Mouse (Mus musculus): ENCODE measurements around the gene Cdr2. TPM values are rescaled to one million over a fixed set of nuclear protein-coding genes. Genes with fewer than 3 reads are reported as not detected.
"Not testable (repeated sequence)": the region's sequence is repeated elsewhere in the genome, so short reads cannot be mapped to it uniquely, and the experiment has no call there.

Gene Cdr2
- 1 to 10 TPM; 2.2 to 5.4 TPM for total RNA-seq (2021)
- long read RNA-seq, experiment 1, partial matches to known transcripts = 0 of 5 reads
- long read RNA-seq, experiment 1, other reads (novel, unspliced or antisense) = 1 of 5 reads
- long read RNA-seq, experiment 2, partial matches to known transcripts = 0 of 1 reads
- long read RNA-seq, experiment 2, other reads (novel, unspliced or antisense) = 0 of 1 reads

DNA sequence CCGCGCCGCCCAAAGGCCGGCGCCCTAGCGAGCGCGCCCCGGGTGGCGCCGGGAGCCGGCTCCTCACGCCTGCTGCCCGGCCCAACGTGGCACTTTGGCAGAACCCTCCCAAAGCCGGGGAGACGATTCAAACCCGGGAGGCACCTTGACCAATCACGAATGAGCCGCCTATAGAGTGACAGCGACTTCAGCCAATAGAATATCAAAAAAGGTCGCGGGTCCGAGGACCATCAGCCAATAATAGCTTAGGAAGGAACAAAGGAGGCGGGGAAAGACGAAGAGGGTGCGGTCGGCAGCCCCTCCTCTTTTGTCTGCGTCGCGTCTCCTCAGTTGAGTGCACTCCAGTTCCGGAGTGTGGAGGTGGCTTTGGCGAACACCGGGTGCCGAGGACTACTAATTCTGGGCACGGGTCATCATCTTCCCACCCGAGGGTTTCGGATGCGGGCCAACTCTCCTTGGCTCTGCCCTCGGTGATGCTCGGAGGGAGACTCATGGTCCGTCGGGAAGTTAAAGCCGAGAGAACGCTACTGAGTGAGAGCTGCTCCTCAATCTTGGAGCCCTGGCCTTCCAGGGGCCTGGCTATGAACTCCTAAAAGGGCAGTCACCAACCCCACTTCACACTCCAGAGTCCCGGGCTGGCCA is at the start of gene Cdr2, which contains the start of gene Mfsd13b:
TSS of gene Cdr2 (minus strand) at position 113 of the 642 bp plus-strand sequence.
TSS of gene Mfsd13b (plus strand) at position 310 of the 642 bp plus-strand sequence.
- DNase-seq = peak; percentile 94
- intact Hi-C loops (cut with DNase I) = loop anchor here (2.0 kb wide), 1 partner anchor 52 kb away; the partner anchor contains the start of gene Mettl9
- H3K4me3 ChIP-seq = peak within 1 kb of the TSS; percentile 93
- peak within 1 kb of the TSS; percentile 92 for H3K27ac ChIP-seq
- no peak for TF ChIP-seq CTCF (IDR thresholded peaks at IDR 0.05)

GRCm38 (mm10) chr7:121029947-121030346 is 47.8 kb upstream of the Cdr2 start:
- DNase-seq = not testable (repeated sequence)

GRCm38 (mm10) chr7:121026300-121026699 is 44.2 kb upstream of the Cdr2 start:
- no peak for TF ChIP-seq CTCF (IDR thresholded peaks at IDR 0.05)
- no peak overlapping the region for H3K4me3 ChIP-seq
- H3K27ac ChIP-seq = no peak overlapping the region
- intact Hi-C loops (cut with DNase I) = no loop called here
- no peak for DNase-seq

More at GRCm38 (mm10) chr7:121029947-121030346, 47.8 kb upstream of the Cdr2 start:
- not testable (repeated sequence) for H3K27ac ChIP-seq, H3K4me3 ChIP-seq
- intact Hi-C loops (cut with DNase I) = loop anchor here (5.0 to 10.0 kb wide), 2 partner anchors 193 to 375 kb away; no protein-coding TSS in a partner anchor

DNA sequence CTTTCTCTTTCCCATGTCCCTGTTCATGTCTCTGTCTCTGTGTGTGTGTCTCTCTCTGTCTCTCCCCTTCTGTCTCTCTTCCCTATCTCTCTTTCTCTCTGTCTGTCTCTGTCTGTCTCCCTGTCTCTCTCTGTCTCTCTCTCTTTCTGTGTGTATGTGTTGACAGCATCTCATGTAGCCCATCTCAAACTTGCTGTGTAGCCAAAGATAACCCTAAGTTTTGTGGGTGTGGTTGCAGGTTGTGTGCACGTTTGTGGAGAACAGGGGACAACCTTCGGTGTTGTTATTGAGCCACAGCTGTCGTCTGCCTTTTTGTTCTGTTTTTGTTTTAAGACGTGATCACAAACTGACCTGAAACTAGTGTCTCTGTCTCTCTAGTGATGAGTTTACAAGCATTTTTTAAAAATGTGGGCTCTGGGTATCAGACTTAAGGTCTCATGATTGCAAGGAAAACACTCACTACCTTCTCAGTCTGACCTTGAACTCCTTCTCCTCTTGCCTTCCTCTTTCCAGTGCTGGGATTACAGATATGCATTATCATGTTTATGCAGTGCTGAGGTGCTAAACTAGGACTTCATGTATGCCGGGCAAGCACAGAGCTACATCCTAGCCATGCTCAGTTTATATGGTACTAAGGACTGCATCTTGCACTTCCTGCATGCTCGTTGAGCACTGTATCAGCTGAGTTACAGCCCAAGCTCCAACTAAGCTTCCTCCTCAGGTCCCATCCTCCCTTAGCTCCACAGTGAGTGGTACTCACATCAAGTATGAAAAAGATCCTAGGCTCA is 43.3 kb upstream of the Cdr2 start:
- TF ChIP-seq CTCF (IDR thresholded peaks at IDR 0.05) = no peak
- intact Hi-C loops (cut with DNase I) = no loop called here
- Histone ChIP-seq H3K4me3 (no peak overlapping the region), H3K27ac (no peak overlapping the region)
- no peak for DNase-seq

DNA sequence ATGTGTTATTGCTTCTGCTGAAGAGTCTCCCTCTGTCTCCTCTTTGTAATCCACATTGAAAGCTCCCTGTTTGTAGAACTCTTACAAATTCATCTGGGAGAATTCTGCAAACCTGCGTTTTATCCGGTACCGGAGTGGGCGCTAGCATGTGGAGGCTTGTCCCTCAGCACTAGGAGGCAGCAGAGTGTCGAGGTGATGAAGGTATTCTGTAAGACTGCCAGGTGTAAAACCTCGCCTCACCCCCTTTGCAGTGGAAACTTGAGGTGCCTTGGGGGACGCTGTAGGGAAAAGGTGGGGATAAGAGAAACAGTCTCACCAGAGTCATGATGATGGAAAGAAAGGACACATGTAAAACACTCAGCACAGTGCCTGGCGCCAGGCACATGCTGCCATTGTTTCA is 38.2 kb upstream of the Cdr2 start:
- Histone ChIP-seq H3K4me3 (no peak overlapping the region), H3K27ac (no peak overlapping the region)
- DNase-seq = no peak
- intact Hi-C loops (cut with DNase I) = no loop called here
- peak; percentile 31 for TF ChIP-seq CTCF (IDR thresholded peaks at IDR 0.05)

GRCm38 (mm10) chr7:121018778-121019177 is 36.7 kb upstream of the Cdr2 start:
- no peak for TF ChIP-seq CTCF (IDR thresholded peaks at IDR 0.05)
- Histone ChIP-seq H3K4me3 (no peak overlapping the region), H3K27ac (no peak overlapping the region)
- intact Hi-C loops (cut with DNase I) = no loop called here
- DNase-seq = no peak

GRCm38 (mm10) chr7:121014486-121014885 is 32.4 kb upstream of the Cdr2 start:
- Histone ChIP-seq H3K4me3 (no peak overlapping the region), H3K27ac (no peak overlapping the region)
- no peak for DNase-seq
- intact Hi-C loops (cut with DNase I) = no loop called here
- no peak for TF ChIP-seq CTCF (IDR thresholded peaks at IDR 0.05)

DNA sequence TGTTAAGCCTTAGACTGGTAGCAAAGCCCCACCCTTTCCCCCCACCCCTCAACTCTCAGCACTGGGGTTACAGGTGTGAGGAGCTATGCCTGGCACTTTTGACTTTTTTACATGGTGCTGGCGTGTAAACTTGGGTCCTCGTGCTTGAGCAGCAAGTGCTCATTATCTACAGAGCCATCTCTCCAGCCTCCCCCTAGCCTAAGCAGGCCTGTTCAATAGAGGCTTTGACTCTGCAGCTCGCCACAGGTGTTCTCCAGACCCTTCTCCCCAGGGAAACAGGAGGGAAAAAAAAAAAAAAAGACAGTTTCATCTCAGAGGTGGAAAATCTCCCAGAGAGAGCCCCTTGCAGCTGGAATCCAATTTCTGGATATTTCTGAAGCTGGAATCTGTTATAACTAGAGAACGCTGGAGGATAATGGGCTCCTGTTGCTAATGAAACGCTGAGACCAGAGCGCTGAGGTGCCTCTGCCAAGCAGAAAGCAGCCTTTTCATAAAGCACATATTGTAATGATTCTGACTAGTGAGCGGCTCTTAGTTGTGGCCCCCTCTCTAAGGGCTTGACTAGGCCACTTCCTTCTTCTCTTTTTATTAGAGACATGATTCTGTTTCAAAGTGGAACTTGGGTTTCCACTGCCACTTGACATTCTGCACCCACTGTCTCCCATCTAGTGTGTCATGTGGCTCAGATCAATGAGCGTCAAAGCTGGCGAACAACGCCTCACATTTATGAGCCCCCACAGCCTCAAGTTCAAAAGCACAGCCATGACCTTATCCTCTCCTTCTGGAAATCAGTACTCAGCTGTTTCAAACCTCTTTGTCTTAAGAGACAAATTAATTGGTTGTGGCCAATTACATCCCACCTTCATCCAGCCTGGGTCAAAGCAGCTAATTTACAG is 29.9 kb upstream of the Cdr2 start:
- Histone ChIP-seq H3K27ac (no peak overlapping the region), H3K4me3 (no peak overlapping the region)
- intact Hi-C loops (cut with DNase I) = no loop called here
- TF ChIP-seq CTCF (IDR thresholded peaks at IDR 0.05) = no peak
- DNase-seq = no peak

- H3K4me3 ChIP-seq = no peak overlapping the region
- no peak for DNase-seq
- intact Hi-C loops (cut with DNase I) = no loop called here
- no peak for TF ChIP-seq CTCF (IDR thresholded peaks at IDR 0.05)
- no peak overlapping the region for H3K27ac ChIP-seq
These were observed 21.8 kb upstream of the Cdr2 start for GRCm38 (mm10) chr7:121003793-121004418.

- intact Hi-C loops (cut with DNase I) = no loop called here
- no peak for TF ChIP-seq CTCF (IDR thresholded peaks at IDR 0.05)
These were observed 20.4 kb upstream of the Cdr2 start for GRCm38 (mm10) chr7:121002407-121002928.

DNA sequence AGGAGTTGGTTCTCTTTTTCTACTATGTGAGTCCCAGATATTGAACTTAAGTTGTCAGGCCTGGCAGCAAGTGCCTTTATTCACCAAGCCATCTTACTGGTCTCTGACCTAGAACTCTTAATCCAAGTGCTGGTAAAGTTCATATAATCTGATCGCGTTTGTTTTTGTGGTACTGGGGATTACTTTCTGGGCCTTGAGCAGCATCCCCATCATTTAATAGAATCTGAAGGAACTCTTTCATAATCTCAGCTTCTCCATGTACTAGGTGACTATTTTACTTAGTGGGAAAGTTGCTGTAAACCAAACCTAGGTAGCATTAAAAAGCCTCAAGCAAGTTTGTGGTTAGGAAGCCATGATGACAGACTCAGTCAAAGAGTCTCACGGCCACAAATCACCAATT is 19.8 kb upstream of the Cdr2 start:
- H3K27ac ChIP-seq = no peak overlapping the region
- TF ChIP-seq CTCF (IDR thresholded peaks at IDR 0.05) = no peak
- no peak overlapping the region for H3K4me3 ChIP-seq
- no peak for DNase-seq
- intact Hi-C loops (cut with DNase I) = no loop called here

More at GRCm38 (mm10) chr7:121002407-121002928, 20.4 kb upstream of the Cdr2 start:
- Histone ChIP-seq H3K27ac (no peak overlapping the region), H3K4me3 (no peak overlapping the region)
- DNase-seq = no peak
